Mouse (Mus musculus) urinary bladder, postnatal 4 days (tissue): ENCODE measurements around the gene Lce1j.
"Not testable (repeated sequence)": the region's sequence is repeated elsewhere in the genome, so short reads cannot be mapped to it uniquely, and the experiment has no call there.

Source experiments
- DNase-seq, 2 experiments: peaks; one replicate each; pipeline ENCODE4 v3.0.0; 2021 to 2022; ENCODE audit warnings: low spot score in 2 of 2

The Lce1j gene

DNA sequence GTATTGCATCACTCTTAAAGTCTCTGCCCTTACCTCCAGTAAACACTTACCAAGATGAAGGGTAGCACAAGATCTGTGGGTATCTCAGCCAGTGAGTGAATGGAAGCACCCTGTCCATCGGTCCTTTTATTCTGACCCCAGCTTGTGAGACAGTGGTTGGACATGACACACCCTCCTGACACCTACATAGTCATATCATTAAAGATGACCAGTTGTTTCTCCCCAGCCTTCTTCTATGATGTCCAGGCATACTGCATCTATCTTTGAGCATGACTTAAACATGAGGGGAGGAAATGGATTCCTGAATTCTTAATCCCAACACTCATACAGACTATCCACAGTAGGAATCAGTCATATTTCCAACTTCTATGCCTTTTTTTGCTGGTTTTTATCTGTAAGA is at the start of gene Lce1j:
TSS of gene Lce1j (minus strand) at position 101 of the 400 bp plus-strand sequence.
- DNase-seq = no peak

DNA sequence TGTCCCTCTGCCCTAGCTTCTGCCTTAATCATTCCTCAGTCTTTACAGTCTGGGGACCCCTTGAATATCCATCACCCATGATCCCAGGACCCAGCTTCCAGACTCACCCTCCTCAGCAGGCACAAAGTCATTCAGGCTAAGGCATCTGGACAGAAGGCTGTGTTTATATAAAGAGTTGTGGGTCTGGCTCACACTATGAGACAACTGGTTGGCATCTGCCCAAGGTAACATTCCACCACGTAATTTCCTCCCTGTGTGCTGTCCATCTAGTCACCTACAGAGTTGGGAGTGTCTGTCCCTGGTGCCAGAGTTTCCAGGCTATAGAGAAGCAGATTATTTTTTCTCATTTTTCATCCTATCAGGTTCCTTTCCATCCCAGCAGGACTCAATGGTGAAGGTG is 36.8 kb upstream of the Lce1j start, which contains the start of gene Kprp:
TSS of gene Kprp (minus strand) at position 140 of the 400 bp plus-strand sequence.
- DNase-seq = no peak

DNA sequence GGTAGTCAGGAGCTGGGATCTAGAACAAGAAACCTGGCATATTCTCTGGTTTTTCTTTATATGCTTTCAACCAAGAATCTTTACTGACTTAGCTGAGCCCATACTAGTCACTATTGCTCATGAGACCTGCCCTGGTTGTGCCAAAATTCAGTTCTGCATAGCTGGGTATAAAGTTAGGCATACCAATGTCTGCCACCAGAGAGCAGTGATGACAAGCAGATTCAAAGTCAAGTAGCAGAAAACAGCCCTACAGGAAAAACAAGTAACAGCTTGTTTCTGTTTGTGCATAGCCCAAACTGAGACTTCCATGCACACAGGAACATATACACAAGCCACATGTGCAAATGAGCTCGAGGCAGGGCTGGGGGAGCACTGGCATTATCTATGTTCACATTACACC is 35.5 kb upstream of the Lce1j start:
- DNase-seq = no peak

DNA sequence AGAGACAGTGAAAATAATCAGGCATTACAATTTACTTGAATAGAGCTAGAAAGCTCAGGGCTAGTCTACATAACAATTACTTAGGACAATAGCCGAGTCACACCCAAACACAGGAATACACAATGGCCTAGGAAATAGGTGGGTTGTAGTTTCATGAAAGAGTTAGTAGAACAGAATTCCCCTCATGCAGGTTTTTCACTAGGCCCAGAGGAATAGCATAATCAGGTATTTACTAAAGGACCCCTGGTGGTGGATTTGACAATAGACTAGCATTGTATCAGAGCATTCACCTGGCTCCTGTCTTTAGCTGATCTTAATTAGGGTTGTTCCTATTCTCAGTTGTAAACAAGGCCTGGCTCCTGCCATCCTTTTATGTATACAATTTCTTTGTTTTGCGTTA is 25.7 kb upstream of the Lce1j start:
- not testable (repeated sequence) for DNase-seq

DNA sequence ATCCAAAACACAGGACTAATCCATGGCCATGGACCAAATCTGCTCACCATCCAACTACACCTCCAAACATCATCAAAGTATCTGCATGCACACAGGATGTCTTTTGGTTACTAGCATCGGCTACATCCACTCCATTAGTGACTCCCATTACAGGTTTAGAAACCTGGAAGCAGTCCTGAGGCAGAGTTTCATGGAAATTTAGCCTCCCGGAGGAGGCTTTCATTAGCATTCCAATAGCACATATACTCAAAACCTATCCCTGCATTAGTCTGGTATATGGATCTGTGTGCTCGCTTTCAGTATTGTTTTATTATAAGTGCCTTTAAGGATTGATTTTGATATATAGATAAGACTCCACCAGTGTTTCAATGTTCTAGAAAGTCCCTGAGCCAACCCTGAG is 25.3 kb upstream of the Lce1j start:
- DNase-seq = no peak

DNA sequence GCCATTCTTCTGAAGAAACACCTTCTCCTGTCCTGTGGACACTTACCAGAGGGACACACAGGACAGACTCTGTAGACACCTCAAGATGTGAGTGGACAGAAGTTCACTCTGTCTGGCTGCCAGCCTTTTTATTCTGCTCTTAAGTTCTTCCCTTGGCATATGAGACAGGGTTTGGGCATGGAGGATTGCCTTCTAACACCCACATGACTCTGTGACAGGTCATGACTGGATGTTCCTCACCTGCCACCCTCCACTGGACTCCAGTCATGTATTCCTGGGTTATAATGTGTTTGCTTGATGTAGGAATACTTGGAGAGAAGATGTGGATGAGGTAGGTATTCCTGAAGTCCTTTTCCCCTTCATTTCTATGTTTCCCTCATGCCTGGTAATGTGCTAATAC is 17.5 kb upstream of the Lce1j start, which contains the start of gene Lce1k:
TSS of gene Lce1k (minus strand) at position 101 of the 400 bp plus-strand sequence.
- DNase-seq = no peak

DNA sequence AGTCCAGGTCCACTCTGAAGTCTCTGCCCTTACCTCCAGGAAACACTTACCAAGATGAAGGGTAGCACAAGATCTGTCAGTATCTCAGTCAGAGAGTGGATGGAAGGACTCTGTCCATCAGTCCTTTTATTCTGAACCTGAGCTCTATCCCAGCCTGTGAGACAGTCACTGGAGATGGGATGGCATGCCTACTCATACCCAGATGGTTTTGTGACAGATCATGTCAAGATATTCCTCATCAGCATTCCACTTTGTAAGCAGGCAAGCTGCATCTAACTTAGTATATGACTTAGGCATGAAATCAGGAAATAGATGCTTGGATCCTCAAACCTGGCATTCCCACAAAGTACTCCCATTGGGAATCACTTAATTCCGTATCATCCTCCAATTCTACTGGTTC is 11.5 kb downstream of the Lce1j start, which contains the start of gene Lce1i:
TSS of gene Lce1i (minus strand) at position 101 of the 400 bp plus-strand sequence.
- DNase-seq = no peak

DNA sequence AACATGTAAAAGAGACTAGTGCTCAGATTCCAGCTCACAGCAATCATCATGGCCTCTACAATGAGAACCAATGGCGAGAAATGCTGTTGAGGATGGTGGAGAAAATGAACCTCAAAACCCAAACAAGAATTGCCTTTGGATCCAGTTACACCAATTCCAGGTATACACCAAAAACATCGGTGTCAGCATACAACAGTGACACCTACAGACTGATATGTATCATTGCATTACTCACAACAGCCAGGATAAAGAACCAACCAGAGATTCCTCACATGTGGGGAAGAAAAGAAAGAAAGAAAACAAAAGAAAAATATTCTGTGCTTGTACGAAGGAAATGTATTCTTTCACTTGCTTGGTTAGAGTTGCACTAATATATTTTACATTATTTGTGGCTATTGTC is 18.7 kb downstream of the Lce1j start:
- no peak for DNase-seq

DNA sequence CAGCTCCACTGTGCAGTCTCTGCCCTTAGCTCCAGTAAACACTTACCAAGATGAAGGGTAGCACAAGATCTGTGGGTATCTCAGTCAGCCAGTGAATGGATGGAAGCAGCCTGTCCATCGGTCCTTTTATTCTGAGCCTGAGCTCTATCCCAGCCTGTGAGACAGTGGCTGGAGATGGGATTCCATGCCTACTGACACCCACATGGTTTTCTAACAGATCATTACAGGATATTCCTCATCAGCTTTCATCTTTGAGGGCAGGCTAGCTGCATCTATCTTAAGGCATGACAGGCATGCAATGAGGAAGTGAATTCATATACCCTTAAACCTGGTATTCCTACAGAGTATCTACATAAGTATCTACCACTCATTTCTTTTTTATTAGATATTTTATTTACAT is 25.3 kb downstream of the Lce1j start, which contains the start of gene Lce1h:
TSS of gene Lce1h (minus strand) at position 101 of the 400 bp plus-strand sequence.
- DNase-seq = no peak

DNA sequence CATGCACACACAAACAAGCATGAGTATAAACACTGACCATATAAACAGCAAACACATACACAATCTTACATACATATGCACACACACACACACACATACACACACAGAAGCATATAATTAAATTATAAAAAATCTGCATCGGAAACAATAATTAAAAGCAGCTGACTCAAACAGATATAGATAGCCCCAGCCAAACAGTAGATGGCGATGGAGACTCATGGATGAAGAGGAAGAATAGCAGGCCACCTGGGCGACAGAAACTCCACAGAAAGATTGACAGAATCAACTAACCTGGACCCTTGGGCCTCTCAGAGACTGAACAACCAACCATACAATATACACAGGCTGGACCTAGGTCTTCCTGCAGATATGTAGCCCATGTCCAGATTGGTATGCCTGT is 37.1 kb downstream of the Lce1j start:
- no peak for DNase-seq

DNA sequence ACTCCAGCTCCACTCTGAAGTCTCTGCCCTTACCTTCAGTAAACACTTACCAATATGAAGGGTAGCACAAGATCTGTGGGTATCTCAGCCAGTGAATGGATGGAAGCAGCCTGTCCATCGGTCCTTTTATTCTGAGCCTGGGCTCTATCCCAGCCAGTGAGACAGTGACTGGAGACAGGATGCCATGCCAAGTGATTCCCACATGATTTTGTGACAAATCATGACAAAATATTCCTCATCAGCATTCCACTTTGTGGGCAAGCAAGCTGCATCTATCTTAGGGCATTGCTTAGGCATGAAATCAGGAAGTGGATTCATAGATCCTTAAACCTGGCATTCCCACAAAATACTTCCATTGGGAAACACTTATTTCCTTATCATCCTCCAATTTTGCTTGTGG is 38.1 kb downstream of the Lce1j start, which contains the start of gene Lce1g:
TSS of gene Lce1g (minus strand) at position 101 of the 400 bp plus-strand sequence.
- DNase-seq = no peak

DNA sequence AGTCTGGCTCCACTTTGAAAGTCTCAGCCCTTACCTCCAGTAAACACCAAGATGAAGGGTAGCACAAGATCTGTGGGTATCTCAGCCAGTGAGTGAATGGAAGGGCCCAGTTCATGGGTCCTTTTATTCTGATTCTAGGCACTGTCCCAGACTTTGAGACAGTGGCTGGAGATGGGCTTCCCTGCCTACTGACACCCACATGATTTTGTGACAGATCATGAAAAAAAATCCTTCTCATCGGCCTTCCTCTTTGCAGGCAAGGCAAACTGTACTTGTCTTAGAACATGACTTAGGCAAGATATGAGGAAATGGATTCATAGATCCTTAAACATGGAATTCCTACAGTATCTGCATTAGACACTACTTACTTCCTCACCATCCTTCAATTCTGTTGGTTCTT is 51.3 kb downstream of the Lce1j start, which contains the start of gene Gm38119:
TSS of gene Gm38119 (minus strand) at position 101 of the 400 bp plus-strand sequence.
- no peak for DNase-seq
